Mouse (Mus musculus) adrenal gland, postnatal 36 days (tissue): ENCODE data around the gene Gm20696. TPM values are rescaled to one million over a fixed set of nuclear protein-coding genes. Genes with fewer than 3 reads are reported as not detected.
A peak's percentile ranks its signal among the peaks of the same experiment; 100 is the strongest.

Source experiments
- DNase-seq, 2 experiments: peaks; one replicate each; pipeline ENCODE4 v3.0.0; 2021; ENCODE audit warnings: mixed read lengths in 1 of 2
- total RNA-seq, 2 experiments: library from RNA; stranded (reverse); gene quantifications; 2 replicates each; pipeline ENCODE4 v1.2.3; 2021

The Gm20696 gene
- total RNA-seq, 2 experiments from 2014 or later, result 3.4 to 4.7 TPM

- peak; percentile 18 to 23 for DNase-seq
Observed at GRCm38 (mm10) chr6:99359036-99359698, 307.4 kb downstream of the Gm20696 start.

GRCm38 (mm10) chr6:99357931-99358330, 308.7 kb downstream of the Gm20696 start:
- no peak for DNase-seq

GRCm38 (mm10) chr6:99354338-99354737, 312.3 kb downstream of the Gm20696 start:
- DNase-seq, result no peak

GRCm38 (mm10) chr6:99353441-99353840, 313.2 kb downstream of the Gm20696 start:
- no peak for DNase-seq

GRCm38 (mm10) chr6:99350566-99350965, 316.0 kb downstream of the Gm20696 start:
- DNase-seq, result no peak

GRCm38 (mm10) chr6:99350156-99350555, 316.4 kb downstream of the Gm20696 start:
- DNase-seq, result no peak

- no peak for DNase-seq
Observed at GRCm38 (mm10) chr6:99347836-99348235, 318.8 kb downstream of the Gm20696 start.

- DNase-seq, result no peak
Observed at GRCm38 (mm10) chr6:99344966-99345365, 321.6 kb downstream of the Gm20696 start.

GRCm38 (mm10) chr6:99344357-99344756, 322.2 kb downstream of the Gm20696 start:
- DNase-seq, result no peak

- DNase-seq, result no peak
Observed at GRCm38 (mm10) chr6:99343815-99344214, 322.8 kb downstream of the Gm20696 start.

- no peak for DNase-seq
Observed at GRCm38 (mm10) chr6:99342416-99342815, 324.2 kb downstream of the Gm20696 start.

- DNase-seq, result no peak
Observed at GRCm38 (mm10) chr6:99340902-99341301, 325.7 kb downstream of the Gm20696 start.

- no peak for DNase-seq
Observed at GRCm38 (mm10) chr6:99339986-99340721, 326.4 kb downstream of the Gm20696 start.

GRCm38 (mm10) chr6:99339343-99339620, 327.3 kb downstream of the Gm20696 start:
- DNase-seq, result no peak

GRCm38 (mm10) chr6:99338593-99339342, 327.8 kb downstream of the Gm20696 start:
- no peak for DNase-seq

- DNase-seq, result no peak
Observed at GRCm38 (mm10) chr6:99338174-99338573, 328.4 kb downstream of the Gm20696 start.

GRCm38 (mm10) chr6:99337575-99337974, 329.0 kb downstream of the Gm20696 start:
- DNase-seq, result no peak

GRCm38 (mm10) chr6:99336191-99336590, 330.4 kb downstream of the Gm20696 start:
- no peak for DNase-seq

GRCm38 (mm10) chr6:99335174-99335830, 331.3 kb downstream of the Gm20696 start:
- DNase-seq, result peak; percentile 18 to 25

- no peak for DNase-seq
Observed at GRCm38 (mm10) chr6:99334255-99334654, 332.3 kb downstream of the Gm20696 start.

GRCm38 (mm10) chr6:99333127-99333526, 333.5 kb downstream of the Gm20696 start:
- no peak for DNase-seq

GRCm38 (mm10) chr6:99330169-99330568, 336.4 kb downstream of the Gm20696 start:
- no peak for DNase-seq

GRCm38 (mm10) chr6:99328634-99329033, 338.0 kb downstream of the Gm20696 start:
- DNase-seq, result no peak
